Mouse (Mus musculus) left cerebral cortex, adult 18-20 months (tissue): ENCODE data around the gene Lonp2. TPM values are rescaled to one million over a fixed set of nuclear protein-coding genes. Genes with fewer than 3 reads are reported as not detected.

Experiments used
- DNase-seq, 2 experiments: peaks; one replicate each; pipeline ENCODE4 v3.0.0; 2021 to 2022; ENCODE audit warnings: low spot score in 2 of 2, mixed read lengths in 1 of 2
- long read RNA-seq, 2 experiments: library from polyadenylated mRNA; stranded (forward); transcript quantifications; one replicate each; pipeline ENCODE4 v2.0.0; 2021
- total RNA-seq, 2 experiments: library from RNA; stranded (reverse); gene quantifications; 2 replicates each; pipeline ENCODE4 v1.2.3; 2021

Gene Lonp2
- 10 to 100 TPM; 76.2 to 80.4 TPM for total RNA-seq
- long read RNA-seq, experiment 1, transcript Lonp2-203 (13 exons, 2,372 nt) = minor isoform, 8 of 105 reads
- long read RNA-seq, experiment 1, transcript Lonp2-201 (15 exons, 2,860 nt) = major isoform, 78 of 105 reads
- long read RNA-seq, experiment 1, partial matches to known transcripts = 10 of 105 reads
- long read RNA-seq, experiment 1, other reads (novel, unspliced or antisense) = 9 of 105 reads
- long read RNA-seq, experiment 2, transcript Lonp2-201 (15 exons, 2,860 nt) = major isoform, 48 of 70 reads
- long read RNA-seq, experiment 2, transcript Lonp2-203 (13 exons, 2,372 nt) = minor isoform, 9 of 70 reads
- long read RNA-seq, experiment 2, partial matches to known transcripts = 9 of 70 reads
- long read RNA-seq, experiment 2, other reads (novel, unspliced or antisense) = 4 of 70 reads

GRCm38 (mm10) chr8:86623911-86624731, at the start of gene Lonp2:
Lonp2 (plus strand) TSS chr8:86624043.
- peak; percentile 98 to 99 for DNase-seq

GRCm38 (mm10) chr8:86577547-86577946, 46.3 kb upstream of the Lonp2 start:
- DNase-seq = no peak

GRCm38 (mm10) chr8:86578076-86578475, 45.8 kb upstream of the Lonp2 start:
- DNase-seq = peak; percentile 64 to 69

- peak in 1 of 2 experiments; percentile 16 for DNase-seq
Observed at GRCm38 (mm10) chr8:86578693-86579092, 45.1 kb upstream of the Lonp2 start.

GRCm38 (mm10) chr8:86580458-86580857, 43.4 kb upstream of the Lonp2 start, which contains the start of gene Abcc12:
Abcc12 (minus strand) TSS chr8:86580686.
- DNase-seq = no peak

- DNase-seq = no peak
Observed at GRCm38 (mm10) chr8:86581921-86582331, 41.9 kb upstream of the Lonp2 start.

- DNase-seq = peak; percentile 87 to 89
Observed at GRCm38 (mm10) chr8:86585118-86585517, 38.7 kb upstream of the Lonp2 start.

GRCm38 (mm10) chr8:86585532-86585931, 38.3 kb upstream of the Lonp2 start:
- DNase-seq = peak; percentile 77 to 78

- DNase-seq = no peak
Observed at GRCm38 (mm10) chr8:86586058-86586457, 37.8 kb upstream of the Lonp2 start.

GRCm38 (mm10) chr8:86586642-86587041, 37.2 kb upstream of the Lonp2 start:
- no peak for DNase-seq

- no peak for DNase-seq
Observed at GRCm38 (mm10) chr8:86588338-86588737, 35.5 kb upstream of the Lonp2 start.

GRCm38 (mm10) chr8:86593099-86593498, 30.7 kb upstream of the Lonp2 start:
- no peak for DNase-seq

GRCm38 (mm10) chr8:86594159-86594796, 29.6 kb upstream of the Lonp2 start:
- DNase-seq = no peak

GRCm38 (mm10) chr8:86595671-86596070, 28.2 kb upstream of the Lonp2 start:
- no peak for DNase-seq

GRCm38 (mm10) chr8:86597681-86598080, 26.2 kb upstream of the Lonp2 start:
- no peak for DNase-seq

- DNase-seq = no peak
Observed at GRCm38 (mm10) chr8:86599299-86599698, 24.5 kb upstream of the Lonp2 start.

GRCm38 (mm10) chr8:86600311-86600710, 23.5 kb upstream of the Lonp2 start:
- DNase-seq = no peak

GRCm38 (mm10) chr8:86603174-86603573, 20.7 kb upstream of the Lonp2 start:
- DNase-seq = no peak

GRCm38 (mm10) chr8:86604676-86605075, 19.2 kb upstream of the Lonp2 start:
- DNase-seq = no peak

GRCm38 (mm10) chr8:86613798-86614197, 10.0 kb upstream of the Lonp2 start:
- no peak for DNase-seq

GRCm38 (mm10) chr8:86615095-86615769, 8.6 kb upstream of the Lonp2 start:
- no peak for DNase-seq
